Mouse (Mus musculus) small intestine, adult 2 months (tissue): Measurements from ENCODE around the gene Cmtm7.

Experiments used
- CTCF ChIP-seq: fragments of 200-500 bp; IDR thresholded peaks from 2 replicates; pipeline ENCODE4 v1.5.1; 2012; ENCODE audit warnings: low read depth, mild to moderate bottlenecking, control low read depth, inconsistent platforms, low read length, moderate library complexity, mixed read lengths; ENCODE audit not compliant: insufficient replicate concordance, insufficient read length; ENCODE audit errors: extremely low read depth
- POLR2A ChIP-seq: fragments of 200-500 bp; IDR thresholded peaks from 2 replicates; pipeline ENCODE4 v1.6.1; 2012; ENCODE audit warnings: low read depth, mild to moderate bottlenecking, control low read depth, inconsistent platforms, low read length, moderate library complexity

GRCm38 (mm10) chr9:114752311-114752710 is 29.3 kb downstream of the Cmtm7 start:
- TF ChIP-seq POLR2A: no peak
- no peak for TF ChIP-seq CTCF
